In the genomic region with DNA sequence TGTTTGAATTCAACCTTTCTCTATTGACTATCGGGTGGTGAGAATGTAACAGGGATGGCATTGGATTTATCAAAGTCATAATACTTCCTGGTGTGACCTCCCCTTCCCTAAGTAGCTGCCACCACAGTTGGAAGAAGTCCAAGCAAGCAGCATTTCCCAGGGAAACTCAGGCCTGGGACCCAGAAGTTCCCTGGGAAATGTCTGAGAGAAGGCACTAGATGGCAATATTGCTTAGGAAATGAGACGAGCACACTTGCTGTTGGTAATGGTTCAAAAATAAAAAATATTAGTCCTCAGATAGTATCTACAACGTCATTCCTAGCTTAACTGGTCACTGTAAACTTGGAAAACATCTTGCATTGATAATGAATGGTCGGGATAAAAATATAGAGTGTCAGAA, we compare ENCODE assay signal across 10 mouse cellular contexts. TPM values are rescaled to one million over a fixed set of nuclear protein-coding genes. Genes with fewer than 3 reads are reported as not detected.
DNase-seq lines count a peak whose midpoint lies in the region; TF ChIP-seq lines count a peak whose summit lies in the region.
"Had no signal": no experiment of that assay in that cellular context is flagged by ENCODE, and none has a peak within 500 bp of the region (broad histone marks: within the 10 kb centered on the region; RNA-seq: fewer than 3 reads in every experiment).

No protein-coding gene starts in this region.

- 21% methylated on average over 4 of the region's 4 CpGs for WGBS in kidney, adult 2 months
- WGBS in lung, adult 2 months, result 10% methylated on average over 4 of the region's 4 CpGs

- H3K4me1 ChIP-seq in kidney, adult 2 months (ENCODE audit: control insufficient read depth, insufficient read depth, low read length), result no peaks in the 10 kb centered on the region
- peaks cover 4 to 5% of the 10 kb centered on the region in 2 experiments for H3K4me1 ChIP-seq in ES-E14 (ENCODE audit: control insufficient read depth in 2 of 2, insufficient read depth in 2 of 2, low read length in 2 of 2, poor library complexity in 1 of 2)
- H3K4me1 ChIP-seq in lung, adult 2 months (ENCODE audit: control insufficient read depth, insufficient read depth, low read length), result no peaks in the 10 kb centered on the region; the same call in 1 of the 2 replicates

- TF ChIP-seq POLR2A in kidney, adult 2 months (IDR thresholded peaks at IDR 0.05; ENCODE audit: low read depth, low read length), result no peak
- no peak for TF ChIP-seq POLR2A in lung, adult 2 months (IDR thresholded peaks at IDR 0.05; ENCODE audit: borderline replicate concordance, extremely low read depth, low read depth, low read length)

- TF ChIP-seq CTCF in kidney, adult 2 months (conservative IDR thresholded peaks at IDR 0.05; ENCODE audit: insufficient read depth, insufficient read length, low read depth, low read length), result peak; percentile 34; the same call in 1 of the 2 replicates
- TF ChIP-seq CTCF in lung, adult 2 months (IDR thresholded peaks at IDR 0.05; ENCODE audit: insufficient read depth, low read length), result 0 out of 2 replicates have a peak, but pooled peaks have one; percentile 9

- no peaks in the 10 kb centered on the region for H3K36me3 ChIP-seq in kidney, adult 2 months (ENCODE audit: control insufficient read depth, insufficient read depth, low read length)
- H3K36me3 ChIP-seq in ES-E14 (ENCODE audit: control insufficient read depth, insufficient read depth, low read length, poor library complexity, severe bottlenecking), result no peaks in the 10 kb centered on the region

- in situ Hi-C loops in ES-E14 (cut with MboI; ENCODE audit: low sequenced_read_pairs in 2 of 2, unreplicated experiment in 2 of 2), result loop anchor here in 1 of 2 experiments (10.0 to 25.0 kb wide), 2 partner anchors 169 to 601 kb away; no protein-coding TSS in a partner anchor

- no peak overlapping the region for H3K27ac ChIP-seq in kidney, adult 2 months (ENCODE audit: insufficient read depth, low read depth, low read length)
- H3K27ac ChIP-seq in ES-E14 (ENCODE audit: insufficient read depth, low read depth, low read length, poor library complexity, severe bottlenecking), result no peak overlapping the region

- H3K27me3 ChIP-seq in kidney, adult 2 months (replicated peaks; ENCODE audit: control insufficient read depth, insufficient read depth, low read length), result no peaks in the 10 kb centered on the region

- no peak overlapping the region for H3K9ac ChIP-seq in ES-E14 (ENCODE audit: insufficient read depth, low read depth, low read length, poor library complexity, severe bottlenecking)

- peak; percentile 45 for DNase-seq in kidney, adult 2 months
- no peak for DNase-seq in kidney, adult 18-20 months
- DNase-seq in ES-E14 (ENCODE audit: low read depth, low spot score), result no peak
- peak; percentile 60 for DNase-seq in brain, adult 2 months (ENCODE audit: low read depth, low spot score)
- DNase-seq in lung, adult 2 months, result no peak
- no peak for DNase-seq in thymus, postnatal 14 days
- DNase-seq in urinary bladder, adult 2 months (ENCODE audit: low spot score), result no peak

- no peaks in the 10 kb centered on the region for H3K9me3 ChIP-seq in ES-E14 (ENCODE audit: control insufficient read depth, insufficient read depth, low read depth, low read length)

- no peak overlapping the region for H3K4me3 ChIP-seq in kidney, adult 2 months (ENCODE audit: insufficient read depth, low read depth, low read length)
- H3K4me3 ChIP-seq in ES-E14 (ENCODE audit: insufficient read depth in 1 of 2, low read depth in 1 of 2, low read length in 2 of 2, poor library complexity in 1 of 2, severe bottlenecking in 1 of 2), result no peak overlapping the region
- no peak overlapping the region for H3K4me3 ChIP-seq in lung, adult 2 months (replicated peaks; ENCODE audit: extremely low read depth, low read depth, low read length)

TF ChIP-seq in ES-E14, 5 proteins besides CTCF, POLR2A, EP300 and RAD21:
- TF ChIP-seq ZC3H11A (IDR thresholded peaks at IDR 0.05; ENCODE audit: borderline replicate concordance, low read depth, low read length), result peak; percentile 9; the same call in 1 of the 2 replicates
- TF ChIP-seq HCFC1 (IDR thresholded peaks at IDR 0.05; ENCODE audit: borderline replicate concordance, insufficient read depth, low read length), result no peak
TF ChIP-seq in ES-E14: peak in this region for 1.

RNA-seq across cellular contexts. Expression of a gene that starts 35.0 kb away (rescaled TPM):
- 0.08 and 0.10 TPM in 2 replicates for polyA plus RNA-seq in kidney, adult 2 months (2012; rRNA removed)
- not detected in 2 replicates for total RNA-seq in ES-E14 (2012; rRNA removed)
- 22.3 and 24.2 TPM in 2 replicates for polyA plus RNA-seq in lung, adult 2 months (2012; rRNA removed)
- 0.07 TPM in 1 of 2 replicates, not detected in the other for polyA plus RNA-seq in urinary bladder, adult 2 months (2012; rRNA removed)
- total RNA-seq: common myeloid progenitor, adult 5-6 weeks; neutrophil, adult 5-6 weeks had no signal

RNA-seq across cellular contexts. Expression of a gene that starts 38.6 kb away (rescaled TPM):
- 5.6 and 6.1 TPM in 2 replicates for polyA plus RNA-seq in kidney, adult 2 months (2012; rRNA removed)
- 4.3 and 4.9 TPM in 2 replicates for total RNA-seq in ES-E14 (2012; rRNA removed)
- polyA plus RNA-seq in lung, adult 2 months (2012; rRNA removed), result 7.7 and 10.5 TPM in 2 replicates
- 32.3 and 34.5 TPM in 2 replicates for polyA plus RNA-seq in urinary bladder, adult 2 months (2012; rRNA removed)

RNA-seq across cellular contexts. Expression of a gene that starts 53.8 kb away (rescaled TPM):
- polyA plus RNA-seq in kidney, adult 2 months (2012; rRNA removed), result 8.0 and 9.5 TPM in 2 replicates
- total RNA-seq in ES-E14 (2012; rRNA removed), result not detected in 2 replicates
- 0.09 TPM in 1 of 2 replicates, not detected in the other for polyA plus RNA-seq in lung, adult 2 months (2012; rRNA removed)
- polyA plus RNA-seq in urinary bladder, adult 2 months (2012; rRNA removed), result 0.10 and 0.19 TPM in 2 replicates
- total RNA-seq: layer of hippocampus, postnatal 14 days; neutrophil, adult 5-6 weeks had no signal

Comparison
In these comparisons a context has a peak if more than half of its experiments do, and no peak if none do; other contexts are left out.
1. DNase-seq: peak in kidney, adult 2 months (single experiment) and brain, adult 2 months (single experiment); none in kidney, adult 18-20 months (single experiment), ES-E14 (single experiment), lung, adult 2 months (single experiment), thymus, postnatal 14 days (single experiment) and urinary bladder, adult 2 months (single experiment).
2. RNA of a gene that starts 35.0 kb away (polyA plus RNA-seq): 22.3 to 24.2 TPM in lung, adult 2 months; 0.08 to 0.10 TPM in kidney, adult 2 months and 0.07 TPM in urinary bladder, adult 2 months; every median in the first group is over 10 times any median in the second.